Mouse (Mus musculus): ENCODE results near the gene Zmym6. TPM values are rescaled to one million over a fixed set of nuclear protein-coding genes. Genes with fewer than 3 reads are reported as not detected.

Zmym6 gene
- polyA plus RNA-seq, 1 experiment from 2014 or later: 45.7 TPM

GRCm38 (mm10) chr4:127054522-127055198 lies 22.5 kb upstream of the Zmym6 start:
- Histone ChIP-seq H3K27me3 (ENCODE audit: control insufficient read depth, insufficient read depth, low read length) (no peaks in the 10 kb centered on the region), H3K9me3 (ENCODE audit: control insufficient read depth, low read length) (no peaks in the 10 kb centered on the region), H3K4me1 (ENCODE audit: control insufficient read depth, insufficient read depth, low read length) (no peaks in the 10 kb centered on the region), H3K9ac (replicated peaks; ENCODE audit: low read depth, low read length) (no peak overlapping the region), H3K27ac (ENCODE audit: low read depth, low read length) (no peak overlapping the region), H3K4me2 (ENCODE audit: low read depth, low read length) (no peak overlapping the region), H3K36me3 (ENCODE audit: control insufficient read depth, insufficient read depth, low read length) (peaks cover 10% of the 10 kb centered on the region; the same call in 1 of the 2 replicates), H3K4me3 (ENCODE audit: low read depth, low read length) (no peak overlapping the region)
- ATAC-seq (ENCODE audit: low read depth): no peak
- WGBS: 86% methylated on average over 7 of the region's 7 CpGs

- no peak within 1 kb of the TSS for H3K27ac ChIP-seq (ENCODE audit: low read depth, low read length)
- 1% methylated on average over 38 of the region's 38 CpGs for WGBS
- no peaks in the 10 kb centered on the region for H3K9me3 ChIP-seq (ENCODE audit: control insufficient read depth, low read length)
- H3K36me3 ChIP-seq (ENCODE audit: control insufficient read depth, insufficient read depth, low read length): no peaks in the 10 kb centered on the region
- no peaks in the 10 kb centered on the region for H3K27me3 ChIP-seq (ENCODE audit: control insufficient read depth, insufficient read depth, low read length)
- H3K4me3 ChIP-seq (ENCODE audit: low read depth, low read length): peak within 1 kb of the TSS; percentile 70
- no peaks in the 10 kb centered on the region for H3K4me1 ChIP-seq (ENCODE audit: control insufficient read depth, insufficient read depth, low read length)
- H3K9ac ChIP-seq (replicated peaks; ENCODE audit: low read depth, low read length): peak within 1 kb of the TSS; percentile 55
- peak; percentile 87; the same call in 1 of the 2 replicates for ATAC-seq (ENCODE audit: low read depth)
- peak within 1 kb of the TSS; percentile 51 for H3K4me2 ChIP-seq (ENCODE audit: low read depth, low read length)
Measured at GRCm38 (mm10) chr4:127060585-127061290, 16.4 kb upstream of the Zmym6 start, which contains the start of gene Zmym1. TSS of gene Zmym1 (minus strand) at chr4:127061152.

- no peak overlapping the region for H3K9ac ChIP-seq (replicated peaks; ENCODE audit: low read depth, low read length)
- no peak for ATAC-seq (ENCODE audit: low read depth)
- no peak overlapping the region for H3K4me2 ChIP-seq (ENCODE audit: low read depth, low read length)
- H3K27me3 ChIP-seq (ENCODE audit: control insufficient read depth, insufficient read depth, low read length): no peaks in the 10 kb centered on the region
- H3K36me3 ChIP-seq (ENCODE audit: control insufficient read depth, insufficient read depth, low read length): no peaks in the 10 kb centered on the region
- H3K4me1 ChIP-seq (ENCODE audit: control insufficient read depth, insufficient read depth, low read length): no peaks in the 10 kb centered on the region
- no peak overlapping the region for H3K4me3 ChIP-seq (ENCODE audit: low read depth, low read length)
- H3K27ac ChIP-seq (ENCODE audit: low read depth, low read length): no peak overlapping the region
- WGBS: 59% methylated on average over 1 of the region's 1 CpGs
- H3K9me3 ChIP-seq (ENCODE audit: control insufficient read depth, low read length): no peaks in the 10 kb centered on the region
Measured at GRCm38 (mm10) chr4:127064051-127064450, 13.1 kb upstream of the Zmym6 start.

- Histone ChIP-seq H3K36me3 (ENCODE audit: control insufficient read depth, insufficient read depth, low read length) (no peaks in the 10 kb centered on the region), H3K4me1 (ENCODE audit: control insufficient read depth, insufficient read depth, low read length) (peaks cover 7% of the 10 kb centered on the region; the same call in 1 of the 2 replicates), H3K27ac (ENCODE audit: low read depth, low read length) (no peak overlapping the region), H3K4me2 (ENCODE audit: low read depth, low read length) (no peak overlapping the region), H3K9me3 (ENCODE audit: control insufficient read depth, low read length) (no peaks in the 10 kb centered on the region), H3K4me3 (ENCODE audit: low read depth, low read length) (no peak overlapping the region), H3K27me3 (ENCODE audit: control insufficient read depth, insufficient read depth, low read length) (no peaks in the 10 kb centered on the region), H3K9ac (replicated peaks; ENCODE audit: low read depth, low read length) (no peak overlapping the region)
- no peak for ATAC-seq (ENCODE audit: low read depth)
- WGBS: 62% methylated on average over 1 of the region's 1 CpGs
Measured at GRCm38 (mm10) chr4:127074915-127075314, 2.3 kb upstream of the Zmym6 start.

- H3K27ac ChIP-seq (ENCODE audit: low read depth, low read length): no peak overlapping the region
- no peaks in the 10 kb centered on the region for H3K9me3 ChIP-seq (ENCODE audit: control insufficient read depth, low read length)
- H3K4me2 ChIP-seq (ENCODE audit: low read depth, low read length): no peak overlapping the region
- ATAC-seq (ENCODE audit: low read depth): no peak
- no peaks in the 10 kb centered on the region for H3K27me3 ChIP-seq (ENCODE audit: control insufficient read depth, insufficient read depth, low read length)
- H3K9ac ChIP-seq (replicated peaks; ENCODE audit: low read depth, low read length): no peak overlapping the region
- no peak overlapping the region for H3K4me3 ChIP-seq (ENCODE audit: low read depth, low read length)
- 38% methylated on average over 1 of the region's 1 CpGs for WGBS
- peaks cover 7% of the 10 kb centered on the region; the same call in 1 of the 2 replicates for H3K4me1 ChIP-seq (ENCODE audit: control insufficient read depth, insufficient read depth, low read length)
- H3K36me3 ChIP-seq (ENCODE audit: control insufficient read depth, insufficient read depth, low read length): no peaks in the 10 kb centered on the region
Measured at GRCm38 (mm10) chr4:127080806-127081205, 3.6 kb downstream of the Zmym6 start.

GRCm38 (mm10) chr4:127083131-127083530 lies 5.9 kb downstream of the Zmym6 start:
- peaks cover under 1% of the 10 kb centered on the region; the same call in 1 of the 2 replicates for H3K4me1 ChIP-seq (ENCODE audit: control insufficient read depth, insufficient read depth, low read length)
- ATAC-seq (ENCODE audit: low read depth): no peak
- H3K4me3 ChIP-seq (ENCODE audit: low read depth, low read length): no peak overlapping the region
- H3K27ac ChIP-seq (ENCODE audit: low read depth, low read length): no peak overlapping the region
- H3K9ac ChIP-seq (replicated peaks; ENCODE audit: low read depth, low read length): no peak overlapping the region
- 94% methylated on average over 2 of the region's 2 CpGs for WGBS
- no peak overlapping the region for H3K4me2 ChIP-seq (ENCODE audit: low read depth, low read length)
- no peaks in the 10 kb centered on the region for H3K9me3 ChIP-seq (ENCODE audit: control insufficient read depth, low read length)
- no peaks in the 10 kb centered on the region for H3K27me3 ChIP-seq (ENCODE audit: control insufficient read depth, insufficient read depth, low read length)
- no peaks in the 10 kb centered on the region for H3K36me3 ChIP-seq (ENCODE audit: control insufficient read depth, insufficient read depth, low read length)

- Histone ChIP-seq H3K27me3 (ENCODE audit: control insufficient read depth, insufficient read depth, low read length) (no peaks in the 10 kb centered on the region), H3K4me1 (ENCODE audit: control insufficient read depth, insufficient read depth, low read length) (no peaks in the 10 kb centered on the region), H3K27ac (ENCODE audit: low read depth, low read length) (no peak overlapping the region), H3K9ac (replicated peaks; ENCODE audit: low read depth, low read length) (no peak overlapping the region), H3K36me3 (ENCODE audit: control insufficient read depth, insufficient read depth, low read length) (no peaks in the 10 kb centered on the region; the same call in 1 of the 2 replicates), H3K4me2 (ENCODE audit: low read depth, low read length) (no peak overlapping the region), H3K4me3 (ENCODE audit: low read depth, low read length) (no peak overlapping the region), H3K9me3 (ENCODE audit: control insufficient read depth, low read length) (no peaks in the 10 kb centered on the region)
- ATAC-seq (ENCODE audit: low read depth): no peak
- 90% methylated on average over 1 of the region's 1 CpGs for WGBS
Measured at GRCm38 (mm10) chr4:127085761-127086160, 8.6 kb downstream of the Zmym6 start.

GRCm38 (mm10) chr4:127091188-127091587 lies 14.0 kb downstream of the Zmym6 start:
- H3K4me3 ChIP-seq (ENCODE audit: low read depth, low read length): no peak overlapping the region
- no peaks in the 10 kb centered on the region for H3K4me1 ChIP-seq (ENCODE audit: control insufficient read depth, insufficient read depth, low read length)
- H3K36me3 ChIP-seq (ENCODE audit: control insufficient read depth, insufficient read depth, low read length): peaks cover 3% of the 10 kb centered on the region; the same call in 1 of the 2 replicates
- H3K9ac ChIP-seq (replicated peaks; ENCODE audit: low read depth, low read length): no peak overlapping the region
- H3K27me3 ChIP-seq (ENCODE audit: control insufficient read depth, insufficient read depth, low read length): no peaks in the 10 kb centered on the region
- no peak for ATAC-seq (ENCODE audit: low read depth)
- no peaks in the 10 kb centered on the region for H3K9me3 ChIP-seq (ENCODE audit: control insufficient read depth, low read length)
- H3K27ac ChIP-seq (ENCODE audit: low read depth, low read length): no peak overlapping the region
- H3K4me2 ChIP-seq (ENCODE audit: low read depth, low read length): no peak overlapping the region
- WGBS: 97% methylated on average over 1 of the region's 1 CpGs

- ATAC-seq (ENCODE audit: low read depth): no peak
- Histone ChIP-seq H3K27me3 (ENCODE audit: control insufficient read depth, insufficient read depth, low read length) (no peaks in the 10 kb centered on the region), H3K4me1 (ENCODE audit: control insufficient read depth, insufficient read depth, low read length) (no peaks in the 10 kb centered on the region), H3K4me3 (ENCODE audit: low read depth, low read length) (no peak overlapping the region), H3K36me3 (ENCODE audit: control insufficient read depth, insufficient read depth, low read length) (0 out of 2 replicates have a peak, but pooled peaks cover 3% of the 10 kb centered on the region), H3K4me2 (ENCODE audit: low read depth, low read length) (no peak overlapping the region), H3K9me3 (ENCODE audit: control insufficient read depth, low read length) (no peaks in the 10 kb centered on the region), H3K27ac (ENCODE audit: low read depth, low read length) (no peak overlapping the region), H3K9ac (replicated peaks; ENCODE audit: low read depth, low read length) (no peak overlapping the region)
- whole genome bisulfite sequencing: 90% methylated on average over 4 of the region's 4 CpGs
Measured at GRCm38 (mm10) chr4:127095090-127095489, 17.9 kb downstream of the Zmym6 start.
